Mouse (Mus musculus) CD4-positive, CD25-positive, alpha-beta regulatory T cell, adult 4 months (primary cell): ENCODE data around the gene Ccn5. TPM values are rescaled to one million over a fixed set of nuclear protein-coding genes. Genes with fewer than 3 reads are reported as not detected.
A peak's percentile ranks its signal among the peaks of the same experiment; 100 is the strongest.

Experiments
- ATAC-seq: one replicate; pipeline ENCODE4 v1.8.0; 2017
- polyA plus RNA-seq, 2 experiments: library from polyadenylated mRNA; unstranded; fragments of 100-300 nt; shearing (Covaris generic); gene quantifications; one replicate each; pipeline ENCODE4 v1.2.1; 2017

Ccn5 gene
- polyA plus RNA-seq = not detected

DNA sequence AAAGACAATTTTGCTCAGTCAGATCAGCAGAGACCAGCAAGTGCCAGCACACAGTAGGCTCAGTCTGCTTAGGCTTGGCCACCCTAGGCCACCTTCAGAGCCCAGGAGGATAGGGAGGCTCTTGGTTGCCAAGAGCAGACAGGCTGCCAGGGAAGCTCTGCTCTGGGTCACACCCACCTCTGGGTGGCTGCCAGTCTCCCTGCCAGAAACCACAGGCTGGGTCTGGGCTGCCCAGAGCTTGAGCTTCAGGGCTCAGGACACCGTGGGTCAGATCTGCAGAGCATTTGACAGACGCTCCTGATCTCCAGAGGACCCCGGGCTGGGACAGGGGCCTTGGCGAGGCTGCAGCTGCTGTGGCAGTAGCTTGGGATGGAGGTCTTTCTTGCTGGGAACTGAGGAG is at the start of gene Ccn5:
Ccn5 (plus strand) TSS at position 255 of the 400 bp plus-strand sequence.
- ATAC-seq = no peak

DNA sequence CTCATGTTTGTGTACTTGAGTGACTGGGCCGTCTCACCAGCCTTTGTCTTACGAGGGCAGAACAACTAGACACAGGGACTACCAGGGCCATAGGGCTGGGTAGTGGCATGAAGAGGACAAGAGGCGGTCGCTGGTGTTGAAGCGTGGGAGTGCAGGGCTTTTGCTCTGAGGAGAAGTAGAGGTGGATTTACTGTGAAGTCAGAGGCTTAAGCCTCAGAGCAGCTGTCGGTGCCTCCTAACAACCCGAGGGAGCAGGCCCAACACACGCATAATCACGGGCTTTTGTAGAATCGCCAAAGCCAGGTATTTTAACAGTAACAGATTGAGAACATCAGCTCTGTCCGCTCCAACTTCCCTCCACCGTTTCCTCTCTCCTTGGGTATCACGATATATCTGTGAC is 44.0 kb upstream of the Ccn5 start:
- no peak for ATAC-seq

DNA sequence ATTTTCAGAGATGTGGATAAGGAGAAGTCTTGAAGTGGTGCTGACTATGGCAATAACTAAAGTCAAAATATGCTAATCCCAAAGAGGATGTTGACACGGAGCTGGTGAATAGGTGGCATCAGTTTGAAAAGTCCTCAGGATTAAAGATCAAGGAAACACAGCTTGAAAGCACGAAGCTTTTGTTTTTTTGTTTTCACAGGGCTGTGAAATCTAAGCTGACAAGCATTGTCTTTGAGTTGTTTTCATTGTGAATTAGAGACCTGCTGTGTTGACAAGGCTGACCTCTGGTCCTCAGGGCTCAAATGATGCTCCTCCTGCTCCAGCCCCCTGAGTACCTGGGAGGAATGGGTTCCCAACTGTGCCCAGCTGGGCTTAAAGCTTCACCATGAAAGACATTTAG is 43.6 kb upstream of the Ccn5 start:
- no peak for ATAC-seq

DNA sequence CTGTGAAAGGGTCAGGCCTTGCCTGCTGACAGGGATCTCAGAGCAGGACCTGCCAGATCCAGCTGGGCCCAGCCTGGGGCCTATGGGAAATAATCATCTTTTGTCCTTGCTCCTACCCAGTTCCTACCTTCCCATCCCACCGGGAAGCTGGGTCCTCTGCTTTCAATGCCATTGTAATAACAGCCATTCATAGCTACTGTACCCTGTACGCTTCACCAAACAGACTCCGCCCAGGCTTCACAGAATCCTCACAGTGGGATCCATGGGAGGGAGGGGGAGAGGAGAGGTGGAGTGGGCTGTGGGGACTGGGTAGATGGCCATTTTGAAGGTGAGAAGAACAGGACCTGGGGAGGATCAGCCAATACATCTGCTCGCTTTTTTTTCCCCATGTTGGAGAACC is 41.8 kb upstream of the Ccn5 start:
- ATAC-seq = no peak

DNA sequence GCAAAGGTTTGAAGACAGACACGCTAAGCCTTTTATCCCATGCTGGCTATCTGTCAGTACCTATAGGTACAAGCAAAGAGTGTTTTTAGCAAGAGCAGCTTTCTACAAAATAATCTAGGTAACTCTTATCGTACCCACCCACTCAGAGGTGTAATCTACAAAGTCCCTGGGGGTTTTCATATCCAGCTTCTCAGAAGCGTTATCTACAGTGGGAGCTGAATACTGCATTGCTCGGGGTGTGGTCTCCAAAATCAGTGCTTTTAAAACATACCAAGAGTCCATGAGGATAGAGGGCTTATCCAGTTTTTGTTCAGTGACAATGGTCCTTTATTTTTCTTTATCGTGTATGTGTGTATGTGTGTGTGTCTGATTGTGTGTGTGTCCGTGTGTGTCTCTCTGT is 37.3 kb upstream of the Ccn5 start:
- no peak for ATAC-seq

DNA sequence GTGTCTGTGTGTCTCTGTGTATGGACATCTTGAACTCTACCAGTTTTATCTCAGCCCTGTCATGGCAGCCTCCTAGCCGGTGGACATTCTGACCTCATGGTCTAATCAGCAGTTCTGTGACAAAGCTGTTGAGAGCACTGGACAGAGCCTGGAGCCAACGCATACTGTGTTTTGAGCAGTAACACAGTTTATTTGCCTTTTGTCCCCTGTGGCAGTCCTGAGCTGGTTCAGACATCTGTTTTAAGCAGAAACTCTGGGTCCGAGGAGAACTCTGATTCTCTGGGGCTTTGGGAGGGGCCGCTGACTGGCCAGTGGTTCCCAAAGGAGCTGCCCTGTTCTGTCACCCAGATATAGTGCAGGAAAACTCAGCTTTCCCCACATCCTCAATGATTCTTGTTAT is 36.8 kb upstream of the Ccn5 start:
- ATAC-seq = no peak

DNA sequence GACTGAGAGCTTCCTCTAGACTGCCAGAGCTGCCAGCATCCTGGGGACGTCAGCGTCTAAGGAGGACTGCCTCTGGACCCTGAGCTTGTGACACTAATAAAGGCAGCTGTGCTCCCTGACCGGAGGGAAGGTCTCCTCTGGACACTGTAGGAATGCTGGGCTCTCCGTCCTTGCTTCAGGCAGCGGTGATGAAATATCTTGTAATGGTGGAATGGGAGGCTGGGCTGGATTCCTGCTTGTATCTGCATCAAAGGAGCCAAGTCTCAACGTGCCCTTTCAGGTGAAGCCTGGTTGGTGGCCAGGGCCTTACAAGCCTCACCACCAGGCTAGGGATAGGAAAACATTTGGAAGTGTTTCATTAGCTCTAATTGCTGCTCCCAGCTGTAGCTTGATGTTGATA is 33.6 kb upstream of the Ccn5 start:
- no peak for ATAC-seq

DNA sequence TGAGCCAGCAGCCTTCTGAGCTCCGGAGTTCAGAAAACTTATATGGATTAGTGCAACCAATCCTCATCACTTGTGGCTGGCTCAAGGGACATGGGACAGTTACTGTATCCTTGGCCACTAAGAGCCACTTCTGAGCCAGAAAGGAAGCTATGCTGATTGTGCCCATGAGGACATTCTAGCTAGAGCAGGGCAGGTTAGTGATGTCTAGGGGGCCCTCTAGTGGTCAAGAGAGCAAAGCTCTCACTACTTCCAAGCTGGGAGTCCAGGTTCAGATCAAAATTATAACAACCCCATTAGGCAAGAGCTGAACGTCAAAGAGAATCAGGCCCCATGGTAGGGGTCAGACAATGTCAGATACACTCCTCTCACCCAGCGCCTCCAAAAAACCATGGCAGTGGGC is 33.0 kb upstream of the Ccn5 start:
- ATAC-seq = peak; percentile 64

DNA sequence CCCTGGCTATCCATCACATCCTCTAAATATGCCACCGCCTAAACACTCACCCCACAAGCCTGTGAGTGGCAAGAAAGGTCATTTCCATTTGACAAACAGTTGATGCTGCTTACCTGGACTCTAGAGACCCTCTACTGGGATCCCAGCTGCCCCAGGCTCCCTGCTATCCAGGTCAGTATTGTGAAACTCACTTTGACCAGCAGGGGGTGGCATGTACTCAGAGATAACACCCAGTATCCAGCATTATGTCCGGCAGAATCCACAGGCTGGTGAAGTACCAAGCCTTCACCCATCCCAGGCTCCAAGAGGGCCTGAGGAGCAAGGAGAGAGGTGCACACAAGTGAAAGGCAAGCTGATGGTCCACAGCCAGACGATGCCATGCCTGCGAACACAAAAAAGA is 32.2 kb upstream of the Ccn5 start:
- ATAC-seq = no peak

DNA sequence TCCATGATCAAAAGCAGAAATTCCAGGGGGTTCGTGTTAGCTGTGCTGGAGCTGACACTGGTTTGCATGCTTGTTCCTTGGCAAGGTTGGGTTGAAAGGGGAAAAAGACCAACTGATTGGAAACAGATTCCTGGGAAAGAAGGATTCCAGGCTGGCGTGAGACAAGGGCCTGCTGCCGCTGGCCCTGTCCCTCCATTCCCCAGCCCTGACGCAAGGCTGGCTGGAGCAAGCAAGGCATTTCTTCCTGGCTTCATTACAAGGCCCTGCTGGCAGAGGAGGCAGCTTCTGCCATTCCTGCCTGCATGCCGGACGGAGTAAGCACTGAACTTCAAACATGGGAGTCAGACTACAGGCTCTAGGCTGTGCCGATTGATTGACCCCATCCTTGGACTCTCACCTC is 22.2 kb upstream of the Ccn5 start:
- no peak for ATAC-seq

DNA sequence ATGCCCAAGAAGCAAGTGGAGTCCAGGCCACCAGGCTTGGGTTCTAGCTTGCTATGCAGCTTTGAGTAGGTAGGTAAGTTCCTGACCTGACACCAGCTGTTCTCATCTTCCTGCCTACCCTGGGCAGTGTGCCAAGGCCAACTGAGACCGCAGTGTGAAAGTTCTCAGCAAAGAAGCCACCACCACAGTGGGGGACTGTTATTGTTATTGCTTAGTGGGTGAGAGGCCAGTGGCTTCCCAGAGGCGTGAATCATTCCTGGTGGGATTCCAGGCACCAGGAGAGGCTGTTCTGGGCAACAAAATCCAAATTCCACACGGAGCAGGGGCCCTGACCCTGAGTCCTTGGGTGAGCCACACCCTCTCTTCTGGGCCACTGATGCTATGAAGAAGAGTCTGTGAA is 19.8 kb upstream of the Ccn5 start:
- peak; percentile 74 for ATAC-seq

DNA sequence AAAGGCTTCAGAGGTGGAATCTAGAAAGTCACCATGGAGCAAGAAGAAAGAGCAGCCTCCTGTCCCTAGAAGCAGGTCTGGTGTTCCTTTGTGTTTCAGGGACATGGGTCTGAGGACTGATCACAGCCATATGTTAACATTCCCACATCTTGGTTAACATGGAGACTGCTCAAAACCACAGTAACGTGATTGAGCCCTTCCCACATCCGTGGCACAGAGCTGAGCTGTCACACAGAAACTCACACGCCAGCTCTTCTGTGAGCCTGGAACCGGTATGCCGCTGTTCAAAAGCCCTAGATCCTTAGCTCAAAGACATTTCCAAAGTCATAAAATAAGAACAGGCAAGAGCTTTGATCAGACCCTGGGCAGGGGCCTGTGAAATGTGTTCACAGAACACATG is 19.3 kb upstream of the Ccn5 start:
- ATAC-seq = no peak

DNA sequence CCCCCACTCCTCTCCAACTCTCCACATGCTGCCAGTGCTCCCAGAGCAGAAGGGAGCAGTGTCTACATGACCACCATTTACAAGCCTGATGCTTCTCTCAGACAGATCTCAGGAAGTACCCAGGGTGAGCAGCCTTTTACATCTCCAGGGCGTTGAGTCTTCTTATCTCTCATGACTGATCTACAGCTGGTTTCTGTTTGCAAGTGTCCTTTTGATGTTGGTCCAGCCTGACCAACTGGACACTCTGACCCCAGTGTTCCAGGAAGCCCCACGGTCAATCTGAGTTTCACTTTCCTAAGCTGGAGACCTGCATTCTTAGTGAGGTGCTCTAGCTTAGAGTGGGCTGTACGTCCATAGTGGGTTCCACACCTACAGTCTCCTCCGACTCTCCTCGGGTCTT is 16.8 kb upstream of the Ccn5 start:
- no peak for ATAC-seq

DNA sequence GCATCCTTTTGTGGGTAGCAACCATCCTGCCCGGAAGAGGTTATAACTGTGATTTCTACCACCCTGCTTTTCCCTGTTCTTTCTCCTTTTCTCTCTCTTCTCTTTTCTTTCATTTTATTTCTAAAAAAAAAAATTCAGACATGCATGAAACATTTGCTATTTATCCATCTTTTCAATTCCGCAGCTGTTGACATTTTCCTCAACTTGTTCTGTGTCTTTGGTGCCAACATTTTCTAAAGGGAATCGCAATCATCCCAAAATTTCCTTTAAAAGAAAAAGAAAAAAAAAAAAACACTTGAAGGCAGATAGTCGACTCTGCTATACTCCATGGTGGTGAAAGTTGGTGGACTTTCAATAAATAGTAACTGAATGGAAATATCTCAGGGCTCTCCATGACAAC is 11.5 kb upstream of the Ccn5 start:
- ATAC-seq = no peak

DNA sequence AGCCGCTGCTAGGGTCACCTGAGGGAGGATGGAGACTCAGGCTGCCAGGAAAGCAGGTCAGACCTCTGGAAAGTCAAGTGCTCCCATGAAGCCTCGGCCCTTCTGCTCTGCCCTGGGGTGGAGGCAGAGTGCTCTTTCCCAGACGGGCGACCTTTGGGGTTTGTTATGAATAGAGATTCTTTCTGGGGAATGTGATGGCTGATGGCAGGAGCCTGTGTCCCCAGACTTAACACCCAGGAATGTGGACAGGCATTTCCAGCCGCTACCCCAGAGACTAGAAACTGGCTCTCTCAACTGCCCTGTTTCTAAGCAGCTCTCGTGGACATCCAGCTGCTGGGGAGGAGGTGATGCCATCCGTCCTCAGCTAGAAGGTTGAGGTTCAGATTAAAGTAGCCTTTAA is 11.0 kb upstream of the Ccn5 start:
- ATAC-seq = no peak

DNA sequence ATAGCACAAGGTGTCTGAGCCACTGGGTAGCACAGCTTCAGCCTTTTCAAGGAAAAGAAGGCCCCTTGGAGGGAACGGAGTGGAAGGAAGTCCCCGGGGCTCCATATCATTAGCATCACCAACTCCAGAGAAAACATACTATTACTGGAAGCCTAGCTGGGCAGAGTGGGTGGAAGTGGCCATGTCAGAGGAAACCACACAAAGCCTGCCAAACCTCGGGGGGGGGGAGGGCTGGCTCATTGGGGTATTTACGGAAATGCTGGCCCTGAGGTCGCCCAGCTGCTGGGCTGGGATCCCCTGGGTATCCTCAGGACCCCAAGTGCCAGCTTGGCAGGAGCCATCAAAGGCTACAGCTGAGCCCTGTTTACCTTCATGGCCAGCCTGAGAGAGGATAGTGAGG is 7.6 kb upstream of the Ccn5 start:
- ATAC-seq = no peak

DNA sequence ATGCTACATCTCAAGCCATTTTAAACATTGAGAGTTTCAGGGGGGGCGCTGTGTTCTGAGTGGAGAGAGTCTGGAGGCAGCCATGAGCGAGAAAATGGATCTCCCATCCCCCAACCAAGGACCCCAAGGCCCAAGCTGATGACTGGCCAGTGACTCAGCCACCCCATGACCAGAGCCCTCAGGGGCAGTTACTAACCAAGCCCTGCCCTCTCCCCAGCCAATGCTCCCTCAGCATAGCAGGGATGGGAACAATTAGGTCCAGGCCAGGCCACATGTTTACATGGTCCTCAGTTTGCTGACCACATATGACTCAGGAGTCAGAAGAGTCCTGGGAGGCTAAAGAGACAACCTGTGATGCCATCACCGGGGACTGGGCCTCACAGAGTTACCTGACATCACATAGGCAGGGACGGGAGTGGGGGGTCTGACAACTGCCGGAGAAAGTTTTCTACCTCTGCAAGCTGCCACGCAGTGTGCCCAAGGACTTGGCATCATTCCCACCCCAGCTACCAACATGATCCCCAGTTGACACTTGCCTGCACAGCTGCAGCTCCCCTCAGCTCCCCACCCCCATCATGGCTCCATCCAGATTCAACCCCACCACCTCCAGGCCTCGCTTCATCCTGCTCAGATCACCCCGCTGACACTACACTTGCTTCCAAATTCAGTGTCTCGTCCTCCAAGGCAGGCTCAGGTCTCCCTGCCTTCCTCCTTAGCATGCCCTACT is 5.8 kb upstream of the Ccn5 start:
- no peak for ATAC-seq

DNA sequence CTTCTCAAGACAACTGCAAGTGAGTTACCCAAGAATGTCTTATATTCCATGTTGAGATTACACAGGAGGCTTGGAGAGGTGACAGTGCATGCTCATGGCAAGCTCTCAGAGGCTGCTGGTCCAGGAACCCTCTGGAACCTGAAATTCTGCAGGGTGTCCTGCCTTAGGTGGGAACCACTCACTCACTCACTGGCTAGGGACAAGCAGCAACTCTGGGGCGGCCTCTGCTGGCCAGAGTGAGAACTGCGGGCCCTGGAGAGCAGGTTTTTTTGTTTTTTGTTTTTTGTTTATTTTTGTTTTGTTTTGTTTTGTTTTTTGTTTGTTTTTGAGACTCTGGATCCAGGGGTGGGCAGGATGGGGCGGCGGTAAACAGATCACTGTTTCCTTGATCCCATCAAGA is 2.6 kb downstream of the Ccn5 start:
- no peak for ATAC-seq

DNA sequence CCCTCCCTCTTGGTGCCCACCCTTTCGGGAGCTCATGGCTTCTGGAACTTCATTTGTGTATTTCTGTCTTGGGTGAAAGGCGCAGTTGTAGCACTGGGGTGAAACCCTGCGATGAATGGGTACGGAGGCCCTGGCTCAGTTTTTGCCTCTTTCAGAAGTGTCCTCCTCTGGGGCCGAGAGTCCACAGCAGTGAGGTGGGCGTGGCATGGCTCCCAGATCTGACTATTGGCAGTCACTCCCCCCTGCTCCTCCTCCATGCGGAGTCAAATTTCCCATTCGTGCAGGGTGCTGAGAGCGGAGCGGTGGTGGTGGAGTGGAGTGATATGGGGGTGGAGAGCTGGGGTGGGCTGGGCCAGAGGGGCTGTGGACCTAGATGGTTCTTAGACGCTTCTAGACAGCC is 3.1 kb downstream of the Ccn5 start:
- no peak for ATAC-seq

DNA sequence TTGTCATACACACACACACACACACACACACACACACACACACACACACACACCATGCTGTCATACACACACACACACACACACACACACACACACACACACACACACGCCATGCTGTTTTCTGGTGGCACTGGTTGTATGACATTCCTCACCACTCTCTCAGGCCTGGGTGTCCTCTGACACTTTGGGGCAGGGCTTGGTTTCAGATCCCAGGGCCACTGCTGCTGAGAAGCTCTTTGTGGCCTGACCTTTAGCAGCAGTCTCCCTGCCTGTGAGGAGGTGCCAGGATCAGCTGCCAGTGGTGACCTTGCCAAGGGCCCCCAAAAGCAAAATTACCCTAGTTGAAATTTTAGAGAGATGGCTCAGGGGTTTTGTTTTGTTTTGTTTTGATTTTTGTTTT is 5.2 kb downstream of the Ccn5 start:
- no peak for ATAC-seq

DNA sequence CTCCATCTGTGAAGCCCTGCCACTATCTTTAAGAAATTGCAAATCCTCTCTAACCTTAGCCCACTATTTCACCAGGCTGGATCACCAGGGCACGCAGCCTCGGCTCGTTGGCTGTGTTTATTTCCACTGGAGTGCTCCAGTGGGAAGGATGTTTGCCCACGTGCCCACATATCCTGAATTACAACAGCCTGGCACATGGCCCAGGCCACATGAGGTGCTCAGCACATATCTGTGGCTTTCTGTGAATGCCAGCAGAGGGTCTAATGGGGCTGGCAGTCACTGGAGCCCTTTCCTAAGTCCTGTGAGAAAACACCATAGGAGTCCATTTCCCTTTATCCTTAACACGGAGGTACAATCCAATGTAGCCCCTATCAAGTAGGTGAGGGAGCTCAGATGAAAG is 5.8 kb downstream of the Ccn5 start:
- no peak for ATAC-seq

DNA sequence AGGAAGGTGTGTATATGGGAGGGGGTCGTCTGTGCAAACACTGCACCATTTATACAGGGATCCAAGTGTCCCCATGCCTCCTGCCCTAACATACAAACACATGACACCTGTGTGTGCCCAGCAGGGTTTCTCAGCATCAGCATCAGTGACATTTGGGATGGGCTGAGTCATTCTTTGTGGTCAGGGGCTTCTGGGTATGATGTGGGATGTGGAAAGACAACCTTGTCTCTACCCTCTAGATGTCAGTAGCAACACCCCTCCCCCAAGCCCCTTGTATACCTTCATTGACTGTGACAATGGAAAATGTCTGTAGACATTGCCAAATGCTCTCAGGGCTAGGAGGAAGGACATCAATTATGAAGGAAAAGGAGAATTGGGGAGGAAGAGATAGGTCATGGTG is 10.5 kb downstream of the Ccn5 start:
- ATAC-seq = no peak

DNA sequence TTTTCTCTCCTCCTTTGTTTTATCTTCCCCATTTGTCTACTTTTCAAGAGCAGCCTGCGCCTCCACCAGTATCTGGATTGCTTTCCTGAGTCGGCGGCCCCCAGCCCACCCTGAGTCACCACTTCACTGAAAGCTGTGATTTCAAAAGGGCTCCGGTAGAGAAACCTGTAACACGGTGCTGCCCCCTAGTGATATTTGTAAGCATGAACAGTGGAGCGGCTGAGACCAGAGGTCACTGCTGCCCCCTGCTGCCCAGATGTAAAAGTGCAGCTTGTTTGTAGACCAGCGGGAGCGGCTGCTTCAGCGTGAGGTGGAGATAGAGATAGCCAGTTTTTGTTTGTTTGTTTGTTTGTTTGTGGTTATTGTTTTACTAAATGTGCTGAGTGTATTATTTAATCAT is 17.4 kb downstream of the Ccn5 start:
- ATAC-seq = peak; percentile 78

DNA sequence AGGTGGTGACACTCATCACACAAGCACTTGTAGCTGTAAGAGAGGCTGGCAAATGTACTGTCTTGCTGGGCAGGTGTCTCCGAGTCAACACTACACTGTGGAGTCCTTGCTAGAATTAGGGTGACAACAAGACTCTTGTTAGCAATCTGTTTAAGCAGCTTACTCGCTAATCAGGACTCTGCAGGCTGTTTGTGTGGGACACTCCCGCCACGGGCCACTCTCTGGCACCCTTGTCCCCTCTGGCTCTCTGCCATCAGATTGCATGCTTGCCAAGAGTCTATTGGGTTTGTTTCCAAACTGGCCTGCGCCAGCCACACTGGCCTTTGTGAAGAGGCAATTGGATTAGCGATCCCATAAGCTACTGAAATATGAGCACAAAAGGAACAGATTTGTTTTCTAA is 18.9 kb downstream of the Ccn5 start:
- no peak for ATAC-seq

DNA sequence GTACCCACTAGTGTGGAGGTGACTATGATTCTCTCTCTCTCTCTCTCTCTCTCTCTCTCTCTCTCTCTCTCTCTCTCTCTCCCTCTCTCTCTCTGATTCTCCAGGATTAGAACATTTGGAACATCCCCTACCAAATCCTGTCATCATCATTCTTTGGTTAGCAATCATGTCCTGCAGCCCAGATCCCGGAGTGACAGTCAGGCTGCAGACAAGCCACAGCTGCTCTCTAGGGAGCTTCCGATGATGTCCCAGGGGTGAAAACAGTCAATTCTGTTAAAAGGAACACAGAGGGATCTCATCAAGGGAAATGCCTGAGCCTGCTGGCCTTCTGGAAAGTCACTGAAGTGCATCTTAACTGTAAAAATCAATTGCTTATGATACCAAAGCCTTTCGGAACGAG is 21.4 kb downstream of the Ccn5 start:
- ATAC-seq = no peak
